Mouse (Mus musculus) testis, postnatal 10 days (tissue): ENCODE measurements around the gene Sesn1.

ENCODE experiments used
- DNase-seq: peaks from one replicate; pipeline ENCODE4 v3.0.0; 2021; ENCODE audit warnings: low spot score

Sesn1 gene

DNA sequence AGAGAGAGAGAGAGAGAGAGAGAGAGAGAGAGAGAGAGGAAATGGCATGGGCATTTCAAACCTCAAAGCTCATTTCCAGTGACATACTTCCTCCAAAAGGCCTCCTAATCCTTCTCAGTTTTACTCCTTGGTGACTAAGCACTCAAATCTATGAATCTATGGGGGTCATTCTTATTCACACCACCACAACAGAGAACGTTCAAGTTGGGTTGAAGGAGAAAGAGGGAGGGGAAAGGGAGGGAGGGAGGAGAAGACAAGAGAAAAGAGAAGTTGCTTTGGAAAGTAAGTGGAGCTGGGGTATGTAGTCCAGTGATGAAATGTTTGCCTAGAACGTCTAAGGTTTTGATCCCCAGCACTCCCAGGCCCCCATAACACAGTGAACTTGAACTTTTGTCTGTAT is 60.4 kb downstream of the Sesn1 start:
- DNase-seq = no peak

DNA sequence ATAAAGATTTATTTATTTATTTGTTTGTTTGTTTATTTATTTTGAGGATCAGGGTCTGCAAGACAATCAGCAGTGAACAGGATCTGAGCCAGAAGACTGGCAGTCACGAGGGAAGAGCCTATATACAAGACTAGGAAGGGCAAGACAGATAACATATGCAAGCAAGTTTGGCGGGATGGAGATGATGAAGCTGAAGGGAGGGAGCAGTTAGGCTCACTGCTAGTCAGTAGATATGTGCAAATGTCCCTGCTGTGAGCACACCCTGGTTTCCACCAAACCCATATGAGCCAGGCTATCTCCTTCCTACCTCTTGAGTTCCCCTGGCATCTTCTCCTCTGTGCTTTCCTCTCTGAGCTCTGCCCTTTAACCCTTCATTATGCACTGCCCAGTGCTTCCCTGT is 61.8 kb downstream of the Sesn1 start:
- no peak for DNase-seq

DNA sequence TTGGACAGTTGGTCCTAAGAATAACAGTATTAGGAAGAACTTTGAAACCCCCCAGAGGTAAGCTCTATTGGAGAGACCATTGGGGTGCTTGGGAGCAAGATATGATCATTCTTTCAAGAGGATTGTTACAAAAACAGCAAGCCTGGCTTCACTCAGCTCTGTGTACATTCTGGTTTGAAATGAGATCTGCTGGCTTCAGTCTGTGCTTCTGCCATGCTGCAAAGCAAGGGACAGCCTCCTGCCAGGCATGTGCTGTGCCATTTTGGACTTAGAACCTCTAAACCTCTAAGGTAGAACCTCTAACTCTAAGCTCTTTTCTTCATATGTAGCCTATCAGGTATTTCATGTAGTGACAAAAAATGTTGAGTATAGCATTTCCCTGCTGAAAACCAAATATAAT is 65.9 kb downstream of the Sesn1 start:
- DNase-seq = no peak

DNA sequence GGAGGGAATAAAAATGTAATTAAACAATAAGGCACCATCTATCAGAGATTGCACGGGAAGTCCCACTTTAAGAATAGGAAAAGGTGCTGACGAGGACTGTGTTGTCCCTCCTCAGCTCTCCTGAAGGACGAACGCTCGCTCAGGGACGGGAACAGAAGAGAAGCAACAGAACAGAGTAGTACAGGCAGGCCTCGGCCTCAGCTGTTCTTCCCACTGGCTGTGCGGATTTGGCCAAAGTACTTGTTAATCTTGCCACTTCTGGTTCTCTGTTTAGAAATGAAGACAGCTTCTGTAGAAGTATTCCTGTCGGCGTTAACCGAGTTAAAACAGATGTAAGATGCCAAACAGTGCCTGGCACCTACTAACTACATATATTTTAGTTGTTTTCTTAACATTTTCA is 68.6 kb downstream of the Sesn1 start:
- DNase-seq = no peak

DNA sequence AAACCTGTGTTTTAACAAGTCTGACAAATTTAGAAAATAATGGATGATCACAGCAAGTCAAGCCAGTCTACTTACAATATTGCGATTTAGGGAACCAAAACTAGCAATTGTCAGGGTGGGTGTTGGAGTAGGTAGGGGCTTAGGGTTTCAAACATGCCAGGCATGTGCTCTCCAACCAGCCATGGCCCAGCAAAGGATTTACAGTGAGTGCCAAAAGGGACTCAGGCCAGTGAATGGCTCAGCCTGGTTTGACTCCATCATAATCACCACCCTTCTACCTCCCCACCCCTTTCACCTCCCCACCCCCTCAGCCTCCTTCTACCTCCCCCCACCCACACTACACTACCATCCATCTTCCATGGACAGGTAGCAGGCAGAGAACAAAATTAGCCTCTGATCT is 69.9 kb downstream of the Sesn1 start:
- DNase-seq = no peak

DNA sequence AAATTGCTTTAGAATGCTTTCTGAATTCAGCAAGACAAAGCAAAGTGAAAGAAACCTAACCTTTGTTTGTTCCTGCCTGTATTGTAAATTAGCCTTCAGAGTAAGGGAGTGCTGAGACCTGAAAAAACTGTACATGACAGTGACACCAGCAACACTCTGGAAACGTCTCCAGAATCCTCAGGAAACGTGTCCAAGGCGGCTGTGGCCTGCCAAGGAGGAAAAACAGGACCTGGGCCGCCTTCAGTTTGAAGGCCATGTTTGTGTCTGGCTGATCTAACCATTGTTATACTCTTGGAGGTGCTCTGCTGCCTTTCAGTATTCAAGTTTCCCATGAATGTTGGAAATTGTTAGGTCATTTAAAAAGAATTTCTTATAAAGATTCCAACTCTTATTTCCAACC is 70.5 kb downstream of the Sesn1 start:
- DNase-seq = no peak

DNA sequence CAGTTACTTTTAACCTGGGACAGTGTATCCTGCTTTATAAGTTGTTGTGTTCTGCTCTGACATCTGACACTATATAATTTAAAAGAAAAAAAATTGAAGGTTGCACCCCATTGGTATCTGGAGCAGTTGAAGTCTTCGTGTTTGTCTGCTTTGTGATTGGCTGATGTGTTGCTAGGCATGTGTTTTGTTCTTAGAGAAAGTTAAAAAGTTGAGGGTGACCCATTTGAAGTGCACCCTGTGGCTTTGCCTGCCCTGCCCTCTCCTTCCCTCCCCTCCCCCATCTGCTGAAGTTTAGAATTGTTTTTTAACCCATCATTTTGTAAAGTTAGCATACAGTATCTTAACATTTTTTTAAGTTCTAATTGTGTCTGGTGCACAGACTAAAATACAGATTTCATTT is 71.0 kb downstream of the Sesn1 start:
- no peak for DNase-seq

DNA sequence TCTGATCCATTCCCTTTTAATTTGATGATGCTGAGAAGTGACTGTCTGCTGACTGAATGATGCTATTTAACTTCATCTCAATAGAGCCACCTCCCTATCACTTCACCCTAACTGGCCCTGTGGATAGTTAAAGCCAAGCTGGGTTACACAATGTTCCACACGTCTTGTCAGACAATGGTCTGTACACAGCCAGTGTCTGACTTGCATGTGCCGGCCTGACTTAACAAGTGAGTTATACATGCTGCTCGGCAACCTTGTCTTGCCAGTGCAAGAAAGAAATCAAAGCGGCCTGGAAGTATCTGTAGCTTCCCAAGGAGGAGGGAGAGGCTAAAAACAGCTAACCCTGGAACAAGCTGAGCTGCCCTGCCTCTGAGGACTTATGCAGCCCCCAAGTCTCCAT is 71.7 kb downstream of the Sesn1 start:
- no peak for DNase-seq

DNA sequence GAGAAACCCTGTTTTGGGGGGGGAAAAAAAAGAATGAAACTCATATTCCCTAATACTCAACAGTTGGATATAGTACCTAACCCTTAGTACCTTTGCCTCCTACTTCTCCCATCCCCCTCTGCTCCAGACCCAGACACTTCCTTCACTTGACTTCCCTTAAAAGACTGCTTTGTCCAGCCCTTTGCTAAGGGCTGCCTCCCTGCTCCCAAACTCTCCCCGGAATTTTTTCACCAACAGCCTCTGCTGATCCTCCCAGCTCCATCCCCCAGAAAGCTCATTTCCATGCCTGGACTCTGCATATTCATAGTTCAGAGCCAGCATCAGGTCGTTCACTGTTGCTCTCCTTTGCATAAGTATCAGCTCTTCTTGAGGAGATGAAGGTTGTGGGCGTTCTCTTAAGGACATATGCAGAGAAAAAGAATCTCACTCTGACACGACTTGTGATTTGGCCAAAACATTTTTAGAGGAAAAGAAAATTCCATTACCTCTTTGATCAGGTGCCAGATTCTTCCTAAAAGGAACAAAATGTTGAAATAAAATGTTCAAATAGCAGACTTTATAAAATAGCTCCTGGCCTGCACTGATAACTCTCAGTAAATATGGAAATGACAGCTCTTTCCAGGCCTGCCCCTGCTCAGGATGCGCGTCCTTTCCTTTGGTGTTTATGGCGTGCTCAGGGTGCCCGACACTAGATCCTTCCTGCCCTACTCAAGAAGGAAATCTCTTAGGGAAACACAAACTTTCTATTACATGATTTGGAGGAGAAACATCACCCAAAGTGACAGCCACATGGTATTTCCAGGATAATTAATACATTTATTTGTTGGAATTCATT is 74.2 kb downstream of the Sesn1 start:
- DNase-seq = no peak

DNA sequence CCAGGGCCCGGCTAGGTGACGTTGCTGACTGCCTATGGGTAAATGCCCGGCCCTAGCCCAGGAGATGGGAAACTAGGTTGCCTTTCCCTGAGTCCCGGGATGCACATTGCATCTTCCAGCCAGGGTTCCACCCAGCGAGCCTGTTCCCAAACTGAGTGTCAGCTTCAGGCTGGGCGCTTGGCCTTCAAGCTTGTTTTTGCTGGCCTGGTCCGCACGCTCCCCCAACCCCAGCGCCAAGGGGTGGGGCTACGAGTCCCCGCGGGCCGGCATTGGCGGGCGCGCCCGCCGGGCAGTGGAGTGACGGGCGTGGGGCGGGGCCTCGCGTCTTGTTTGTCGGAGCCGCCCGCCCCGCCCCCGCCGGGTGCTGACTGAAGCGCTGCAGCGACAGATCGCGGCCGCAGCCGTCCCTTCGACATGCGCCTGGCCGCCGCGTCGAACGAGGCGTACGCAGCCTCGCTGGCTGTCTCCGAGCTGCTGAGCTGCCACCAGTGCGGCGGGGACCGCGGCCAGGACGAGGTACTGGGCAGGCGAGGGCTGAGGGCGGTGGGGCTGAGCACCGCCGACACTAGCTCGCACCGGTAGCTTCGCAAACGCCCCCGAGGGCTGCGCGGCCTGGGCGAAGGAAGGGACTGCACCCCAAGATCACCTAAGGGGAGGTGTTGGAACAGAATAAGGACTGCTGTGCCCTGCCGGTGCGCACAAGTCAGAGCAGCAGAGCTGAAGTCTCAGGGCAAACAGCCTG is 77.5 kb downstream of the Sesn1 start:
- DNase-seq = peak; percentile 99

DNA sequence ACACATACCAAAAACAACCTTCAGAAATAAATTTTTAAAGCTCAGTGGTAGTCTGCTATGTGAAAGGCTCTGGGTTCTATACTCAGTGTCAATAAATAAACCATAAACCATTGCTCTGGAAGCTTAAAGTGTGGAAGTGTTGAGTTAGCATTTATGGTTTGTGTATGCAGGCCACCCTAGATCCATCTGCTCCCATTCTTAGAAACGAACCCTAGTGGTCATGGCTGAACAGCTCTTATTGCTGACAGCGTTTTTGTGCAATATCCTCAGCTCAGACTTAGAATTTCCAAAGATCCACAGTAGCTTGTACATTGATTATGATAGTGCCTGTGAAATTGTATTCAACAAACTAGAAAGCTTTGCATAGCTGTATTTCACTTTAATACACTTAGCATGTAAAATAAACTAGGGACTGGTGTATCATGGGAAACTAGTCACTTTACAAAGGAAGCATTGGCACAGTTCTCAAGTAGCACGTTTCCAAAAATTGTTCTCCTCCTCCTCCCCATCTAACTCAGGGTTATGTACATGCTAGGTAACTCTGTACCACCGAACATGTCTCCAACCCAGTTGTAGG is 78.7 kb downstream of the Sesn1 start:
- DNase-seq = no peak

DNA sequence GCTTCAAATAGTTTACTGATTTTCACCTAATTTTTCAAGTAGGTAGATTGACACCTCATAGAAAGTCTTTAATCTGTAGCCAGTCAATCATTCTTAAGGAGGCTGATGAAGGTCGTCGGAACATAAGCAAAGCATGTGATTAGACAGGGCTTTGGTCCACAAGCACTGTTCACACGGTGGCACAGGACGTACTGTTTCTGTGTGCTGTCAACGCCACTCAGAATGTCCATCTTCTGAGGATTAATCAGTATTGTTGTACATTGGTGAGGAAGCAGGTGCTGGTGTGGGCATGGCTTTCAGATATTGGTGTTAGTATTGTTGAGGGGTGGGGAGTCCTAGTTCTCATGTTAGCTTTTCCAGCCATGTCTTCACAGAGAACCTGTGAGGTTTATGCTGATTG is 79.8 kb downstream of the Sesn1 start:
- no peak for DNase-seq

DNA sequence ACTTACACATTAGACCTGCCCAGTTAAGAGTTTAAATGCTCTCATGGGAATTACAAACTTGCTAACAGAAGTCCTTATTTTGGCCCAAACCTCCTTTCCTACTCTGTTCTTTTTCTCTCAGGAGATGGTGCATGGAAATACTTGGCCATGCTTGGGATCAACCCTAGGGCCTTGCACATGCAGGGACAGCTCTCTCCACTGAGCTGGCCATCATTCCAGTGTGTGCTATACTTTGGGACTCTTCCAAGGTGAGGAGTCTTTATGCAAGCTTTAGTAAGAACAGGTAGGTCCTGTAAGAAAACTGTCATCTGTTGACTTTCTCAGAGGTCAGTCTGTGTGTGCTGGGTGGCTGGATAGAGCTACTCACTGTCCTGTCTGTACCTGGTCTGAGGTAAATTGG is 80.8 kb downstream of the Sesn1 start:
- no peak for DNase-seq

DNA sequence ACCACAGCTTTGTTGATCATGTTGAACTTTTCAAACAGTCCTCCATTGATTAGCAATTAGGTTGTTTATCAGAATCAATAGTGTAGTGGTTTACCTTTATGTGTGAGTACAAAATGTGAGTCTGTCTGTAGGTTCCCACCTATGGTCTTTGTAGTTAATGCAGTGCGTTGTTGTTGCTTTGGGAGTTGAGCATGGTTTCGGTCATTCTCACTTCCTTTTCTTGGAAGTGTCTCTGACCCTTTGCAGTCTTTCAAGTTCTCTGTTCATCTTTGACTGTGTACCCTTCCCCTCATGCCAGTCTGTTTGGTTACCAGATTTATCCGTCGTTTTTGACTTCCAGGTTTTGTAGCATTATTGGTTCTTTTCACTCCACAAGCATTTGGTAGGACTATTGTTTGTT is 81.6 kb downstream of the Sesn1 start:
- DNase-seq = no peak

DNA sequence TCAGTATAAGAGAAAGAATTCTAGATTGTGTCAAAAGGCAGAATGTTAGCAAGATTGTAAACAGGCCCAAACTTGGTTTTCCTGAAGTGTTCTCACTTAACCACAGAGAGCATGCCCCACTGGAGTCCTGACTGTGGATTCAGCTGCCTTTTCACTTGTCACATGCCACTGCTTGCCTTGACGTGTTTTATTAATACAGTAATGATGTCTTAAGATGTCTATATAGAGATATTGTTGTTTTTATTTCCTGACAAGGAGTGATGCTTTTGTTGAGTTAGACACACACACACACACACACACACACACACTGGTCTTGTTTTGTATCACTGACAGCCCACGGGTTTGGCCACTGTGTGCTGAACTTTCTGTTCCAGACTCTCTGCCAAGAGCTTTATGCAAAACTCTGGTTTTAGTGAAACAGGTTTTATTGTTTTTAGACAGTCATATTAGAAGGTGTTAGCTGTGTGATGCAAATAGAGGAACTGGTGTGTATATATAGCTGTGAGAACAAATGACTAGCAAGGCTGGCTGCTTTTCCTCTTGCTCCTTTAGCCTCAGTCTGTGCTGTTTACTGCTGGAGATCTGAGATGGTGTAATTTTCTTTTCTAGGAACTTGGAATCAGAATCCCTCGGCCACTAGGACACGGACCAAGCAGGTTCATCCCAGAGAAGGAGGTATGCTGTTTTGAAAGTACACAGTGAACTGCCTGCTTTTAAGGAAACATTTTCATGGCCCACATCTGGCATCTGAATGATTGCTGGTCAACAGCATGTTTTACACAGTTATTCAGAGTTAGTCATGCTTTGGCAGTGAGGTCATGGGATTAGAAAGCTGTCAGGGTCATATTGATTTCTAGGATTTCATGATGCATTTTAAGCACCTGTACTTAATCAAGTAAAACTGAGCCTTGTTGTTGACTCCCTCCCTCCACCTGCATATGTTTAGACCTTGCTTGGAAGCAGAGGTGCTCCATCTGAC is 84.0 kb downstream of the Sesn1 start:
- DNase-seq = peak; percentile 61

DNA sequence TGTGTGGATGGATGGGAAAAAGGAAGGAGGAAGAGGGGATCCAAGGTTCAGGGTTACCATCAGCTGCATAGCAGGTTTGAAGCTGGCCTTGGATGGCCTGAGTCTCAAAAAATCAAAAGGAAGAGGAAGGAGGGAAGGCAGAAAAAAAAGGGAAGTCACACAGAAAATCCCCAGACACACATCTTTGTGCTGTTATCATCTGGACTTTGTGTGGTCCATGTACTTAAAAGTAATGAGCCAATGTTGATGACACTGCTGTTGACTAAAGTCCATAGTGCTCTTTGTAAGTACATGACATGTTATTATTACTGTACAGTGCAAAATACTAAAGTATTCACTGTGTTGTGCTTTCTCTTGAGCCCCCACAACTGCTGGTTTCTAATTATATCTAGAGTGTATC is 86.7 kb downstream of the Sesn1 start:
- no peak for DNase-seq

DNA sequence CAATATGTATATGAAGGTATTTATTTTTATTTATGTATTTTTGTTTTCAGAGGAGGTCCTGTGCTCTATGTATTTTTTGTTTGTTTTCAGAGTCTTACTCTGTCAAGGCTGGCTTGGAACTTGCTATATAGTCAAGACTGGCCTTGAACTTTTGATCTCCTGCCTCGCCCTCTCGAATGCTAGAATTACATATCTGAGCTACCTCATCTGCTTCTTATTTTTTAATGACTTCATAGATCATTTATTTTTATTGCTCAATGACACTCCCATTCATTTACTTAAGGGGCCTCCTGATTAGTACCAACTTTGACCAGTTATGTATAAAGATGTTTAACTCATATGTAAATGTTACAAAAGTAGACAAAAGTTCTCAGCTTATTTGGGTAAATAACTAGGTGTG is 87.1 kb downstream of the Sesn1 start:
- no peak for DNase-seq

DNA sequence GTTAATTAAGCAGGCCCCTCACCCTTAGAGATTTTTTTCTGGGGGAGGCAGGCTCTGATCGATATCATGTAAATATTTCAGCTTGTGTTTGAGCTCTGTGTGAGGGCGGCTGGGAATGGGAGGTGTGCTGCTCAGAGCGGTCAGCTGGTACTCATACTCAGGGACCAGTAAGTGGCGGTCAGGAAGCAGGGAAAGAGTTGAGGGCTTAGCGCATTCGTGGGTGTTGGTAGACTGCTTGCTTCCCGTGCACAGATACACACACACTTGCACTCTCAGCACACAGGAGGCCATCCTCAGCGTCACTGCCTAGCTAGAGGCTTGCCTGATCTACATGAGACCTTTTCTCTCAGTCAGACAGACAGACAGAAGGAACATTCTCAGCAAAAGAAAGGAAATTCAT is 91.7 kb downstream of the Sesn1 start:
- DNase-seq = peak; percentile 24

DNA sequence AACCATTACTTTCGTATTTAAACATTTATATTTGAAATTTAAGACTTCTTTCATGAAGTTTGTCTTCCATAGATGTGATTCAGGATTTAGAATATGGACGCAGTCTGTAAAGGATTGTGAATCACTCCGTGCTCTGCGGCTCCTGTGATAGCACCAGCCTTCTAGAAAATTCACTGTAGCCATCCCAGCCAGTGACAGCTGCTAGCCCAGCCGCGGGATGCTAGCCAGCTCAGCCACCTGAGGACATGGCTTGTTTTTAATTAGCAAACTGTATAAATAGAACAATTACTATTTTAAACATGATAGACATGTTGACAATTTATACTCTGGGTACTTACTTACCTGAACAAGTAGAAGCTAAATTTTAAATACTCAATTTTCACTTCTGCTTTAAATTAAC is 92.1 kb downstream of the Sesn1 start:
- peak; percentile 28 for DNase-seq

DNA sequence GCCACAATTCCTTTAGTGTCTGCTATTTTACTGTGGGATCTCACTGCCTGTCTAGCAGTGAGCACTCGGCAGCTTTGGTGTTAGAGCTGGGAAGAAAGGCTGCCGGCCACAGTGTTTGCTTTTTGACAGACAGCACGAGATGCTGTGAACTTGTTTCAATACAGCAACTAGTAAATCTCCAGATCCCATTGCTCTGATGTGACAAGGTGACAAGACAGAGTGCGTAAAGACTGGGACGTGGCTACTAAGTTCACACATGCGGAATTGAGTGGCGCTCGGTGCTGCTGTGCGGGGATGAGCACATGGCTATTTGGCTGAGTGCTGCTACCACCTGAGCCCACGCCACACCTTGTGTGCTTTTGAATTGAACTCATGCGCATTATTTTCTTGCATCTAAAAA is 97.7 kb downstream of the Sesn1 start:
- DNase-seq = no peak

DNA sequence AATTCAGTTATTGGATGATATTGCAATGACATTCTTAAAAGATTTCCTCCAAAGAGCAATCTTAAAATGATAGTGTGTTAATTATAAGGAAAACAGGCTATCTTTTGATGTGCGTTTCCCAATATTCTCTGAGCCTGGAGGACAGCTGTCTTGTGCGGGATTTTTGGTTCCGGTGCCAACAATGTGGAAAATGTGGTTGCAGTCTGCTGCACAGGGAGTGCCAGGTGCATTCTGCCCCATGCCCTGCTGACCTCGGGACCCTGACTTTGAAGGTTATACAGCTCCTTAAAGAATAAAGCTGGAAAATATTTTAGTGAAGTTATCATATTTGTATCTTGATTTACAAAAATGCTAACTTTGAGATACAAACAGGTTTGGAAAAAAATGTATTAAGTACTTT is 98.2 kb downstream of the Sesn1 start:
- no peak for DNase-seq

DNA sequence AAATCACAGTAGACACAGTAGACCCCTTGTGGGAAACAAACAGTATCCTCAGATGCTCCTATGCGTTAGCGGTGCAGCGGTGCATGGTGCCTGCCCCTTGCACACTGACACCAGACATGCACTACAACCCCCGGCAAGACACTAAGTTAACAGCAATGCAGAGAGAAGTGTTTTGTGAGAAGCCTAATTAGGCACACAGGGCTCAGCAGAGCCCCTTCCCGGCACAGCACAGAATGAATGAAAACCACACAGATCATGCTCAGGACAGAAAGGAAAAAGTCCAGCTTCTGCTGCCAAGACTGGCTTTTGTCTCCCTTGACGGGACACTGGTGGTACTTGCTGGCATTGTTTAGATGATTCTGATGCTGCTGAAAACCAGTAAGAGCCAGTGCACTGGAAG is 99.2 kb downstream of the Sesn1 start:
- DNase-seq = peak; percentile 23
